Mouse (Mus musculus) hindbrain, embryonic 13.5 days (tissue): ENCODE measurements around the gene Sod1. TPM values are rescaled to one million over a fixed set of nuclear protein-coding genes. Genes with fewer than 3 reads are reported as not detected.

Experiments
- ATAC-seq: fragments of 200-750 bp; cut with Nextera tagmentation; 2 replicates; pipeline ENCODE4 v1.8.0; 2017; ENCODE audit warnings: moderate TSS enrichment; ENCODE audit not compliant: low FRiP score
- H3K27ac ChIP-seq: fragments of 300-500 bp; sonication (generic); 2 replicates; pipeline ENCODE4 v1.5.1; 2015; ENCODE audit warnings: inconsistent platforms, mild to moderate bottlenecking, moderate library complexity
- H3K27me3 ChIP-seq: fragments of 300-500 bp; sonication (generic); 2 replicates; pipeline ENCODE4 v1.6.1; 2015; ENCODE audit warnings: mild to moderate bottlenecking, inconsistent platforms
- H3K36me3 ChIP-seq: fragments of 300-500 bp; sonication (generic); 2 replicates; pipeline ENCODE4 v1.6.1; 2015; ENCODE audit warnings: mild to moderate bottlenecking, inconsistent platforms
- H3K4me1 ChIP-seq: fragments of 300-500 bp; sonication (generic); replicated peaks from 2 replicates; pipeline ENCODE4 v1.6.1; 2015; ENCODE audit warnings: inconsistent platforms
- H3K4me2 ChIP-seq: fragments of 300-500 bp; sonication (generic); 2 replicates; pipeline ENCODE4 v1.6.1; 2015; ENCODE audit warnings: inconsistent platforms, mild to moderate bottlenecking, moderate library complexity
- H3K4me3 ChIP-seq: fragments of 300-500 bp; sonication (generic); 2 replicates; pipeline ENCODE4 v1.5.1; 2015; ENCODE audit warnings: mild to moderate bottlenecking, inconsistent platforms
- H3K9ac ChIP-seq: fragments of 300-500 bp; sonication (generic); 2 replicates; pipeline ENCODE4 v1.6.1; 2015; ENCODE audit warnings: mild to moderate bottlenecking, inconsistent platforms
- H3K9me3 ChIP-seq: fragments of 300-500 bp; sonication (generic); 2 replicates; pipeline ENCODE4 v1.6.1; 2016; ENCODE audit warnings: inconsistent platforms
- WGBS: fragments of 180-500 bp; shearing (Covaris S2); methylation state at CpG from one replicate; pipeline ENCODE4 v1.1.7; 2015; 5-methylcytosine and 5-hydroxymethylcytosine counted together
- polyA plus RNA-seq: library from polyadenylated mRNA; unstranded; fragments of >200 nt; fragmentation: Nextera tagmentation; extraction: Ambion mirVana; gene quantifications from 2 replicates; pipeline ENCODE4 v1.2.1, GENCODE M21; 2015

Sod1 gene
- polyA plus RNA-seq, 1 experiment from 2014 or later: 902 TPM

- Histone ChIP-seq H3K27me3 (no peaks in the 10 kb centered on the region), H3K9me3 (no peaks in the 10 kb centered on the region)
These were observed 55.0 kb downstream of the Sod1 start for GRCm38 (mm10) chr16:90275521-90275920.

More at GRCm38 (mm10) chr16:90275521-90275920, 55.0 kb downstream of the Sod1 start:
- peaks cover 13% of the 10 kb centered on the region for H3K4me1 ChIP-seq
- H3K27ac ChIP-seq: no peak overlapping the region
- ATAC-seq: no peak
- H3K36me3 ChIP-seq: no peaks in the 10 kb centered on the region
- H3K4me2 ChIP-seq: no peak overlapping the region
- H3K9ac ChIP-seq: no peak overlapping the region
- H3K4me3 ChIP-seq: no peak overlapping the region
- whole genome bisulfite sequencing: 90% methylated on average over 6 of the region's 6 CpGs

Other genes with a start within 250 kb of the Sod1 start
- gene Tiam1, start 77.0 kb upstream of the Sod1 start, polyA plus RNA-seq: 27.4 and 29.0 TPM in 2 replicates
- 25.8 and 26.5 TPM in 2 replicates for gene Scaf4, start 63.7 kb downstream of the Sod1 start, polyA plus RNA-seq
- gene Hunk, start 165.3 kb downstream of the Sod1 start, polyA plus RNA-seq: 7.3 and 7.8 TPM in 2 replicates